Mouse (Mus musculus): Measurements from ENCODE around the gene Medag. TPM values are rescaled to one million over a fixed set of nuclear protein-coding genes. Genes with fewer than 3 reads are reported as not detected.

Gene Medag
- total and polyA plus RNA-seq, 3 experiments: 6.7 to 12.5 (median 12.3) TPM

- Histone ChIP-seq H3K36me3 (ENCODE audit: control insufficient read depth, insufficient read depth, low read length) (no peaks in the 10 kb centered on the region), H3K27me3 (ENCODE audit: control insufficient read depth, insufficient read depth, low read length) (no peaks in the 10 kb centered on the region), H3K4me3 (no peak overlapping the region), H3K9ac (ENCODE audit: low read depth, low read length) (no peak overlapping the region), H3K27ac (no peak overlapping the region), H3K4me1 (ENCODE audit: control insufficient read depth, insufficient read depth, low read length) (no peaks in the 10 kb centered on the region; the same call in 1 of the 2 replicates), H3K79me2 (replicated peaks; ENCODE audit: control insufficient read depth, insufficient read depth, low read length) (no peaks in the 10 kb centered on the region)
- intact Hi-C loops (cut with DNase I): no loop called here
- 54% methylated on average over 12 of the region's 12 CpGs for WGBS
- TF ChIP-seq POLR2A (IDR thresholded peaks at IDR 0.05; ENCODE audit: insufficient read depth, low read depth, low read length): no peak
- TF ChIP-seq EP300 (IDR thresholded peaks at IDR 0.05; ENCODE audit: insufficient read depth, low read depth, low read length): no peak
- TF ChIP-seq CTCF (IDR thresholded peaks at IDR 0.05): no peak
- DNase-seq: no peak
Observed at GRCm38 (mm10) chr5:149368575-149369312, 42.8 kb upstream of the Medag start.

GRCm38 (mm10) chr5:149369373-149370035 is 42.0 kb upstream of the Medag start:
- TF ChIP-seq CTCF (IDR thresholded peaks at IDR 0.05) (no peak), POLR2A (IDR thresholded peaks at IDR 0.05; ENCODE audit: insufficient read depth, low read depth, low read length) (no peak), EP300 (IDR thresholded peaks at IDR 0.05; ENCODE audit: insufficient read depth, low read depth, low read length) (no peak)
- H3K4me3 ChIP-seq: no peak overlapping the region
- H3K36me3 ChIP-seq (ENCODE audit: control insufficient read depth, insufficient read depth, low read length): no peaks in the 10 kb centered on the region
- no peaks in the 10 kb centered on the region; the same call in 1 of the 2 replicates for H3K4me1 ChIP-seq (ENCODE audit: control insufficient read depth, insufficient read depth, low read length)
- no peak for DNase-seq
- H3K9ac ChIP-seq (ENCODE audit: low read depth, low read length): no peak overlapping the region
- 62% methylated on average over 21 of the region's 21 CpGs for WGBS
- H3K27me3 ChIP-seq (ENCODE audit: control insufficient read depth, insufficient read depth, low read length): no peaks in the 10 kb centered on the region
- H3K27ac ChIP-seq: no peak overlapping the region
- H3K79me2 ChIP-seq (replicated peaks; ENCODE audit: control insufficient read depth, insufficient read depth, low read length): no peaks in the 10 kb centered on the region
- intact Hi-C loops (cut with DNase I): no loop called here

- no peak overlapping the region for H3K27ac ChIP-seq
- no peaks in the 10 kb centered on the region for H3K79me2 ChIP-seq (replicated peaks; ENCODE audit: control insufficient read depth, insufficient read depth, low read length)
- no peak overlapping the region for H3K9ac ChIP-seq (ENCODE audit: low read depth, low read length)
- TF ChIP-seq POLR2A (IDR thresholded peaks at IDR 0.05; ENCODE audit: insufficient read depth, low read depth, low read length) (no peak), CTCF (IDR thresholded peaks at IDR 0.05) (no peak), EP300 (IDR thresholded peaks at IDR 0.05; ENCODE audit: insufficient read depth, low read depth, low read length) (no peak)
- no peak for DNase-seq
- intact Hi-C loops (cut with DNase I): no loop called here
- WGBS: 78% methylated on average over 8 of the region's 8 CpGs
- H3K4me3 ChIP-seq: no peak overlapping the region
- peaks cover 1% of the 10 kb centered on the region; the same call in 1 of the 2 replicates for H3K4me1 ChIP-seq (ENCODE audit: control insufficient read depth, insufficient read depth, low read length)
- no peaks in the 10 kb centered on the region for H3K36me3 ChIP-seq (ENCODE audit: control insufficient read depth, insufficient read depth, low read length)
- no peaks in the 10 kb centered on the region for H3K27me3 ChIP-seq (ENCODE audit: control insufficient read depth, insufficient read depth, low read length)
Observed at GRCm38 (mm10) chr5:149372018-149372417, 39.5 kb upstream of the Medag start.

- TF ChIP-seq CTCF (IDR thresholded peaks at IDR 0.05) (no peak), POLR2A (IDR thresholded peaks at IDR 0.05; ENCODE audit: insufficient read depth, low read depth, low read length) (no peak), EP300 (IDR thresholded peaks at IDR 0.05; ENCODE audit: insufficient read depth, low read depth, low read length) (no peak)
- no peak for DNase-seq
- H3K36me3 ChIP-seq (ENCODE audit: control insufficient read depth, insufficient read depth, low read length): no peaks in the 10 kb centered on the region
- H3K4me1 ChIP-seq (ENCODE audit: control insufficient read depth, insufficient read depth, low read length): 0 out of 2 replicates have a peak, but pooled peaks cover 1% of the 10 kb centered on the region
- intact Hi-C loops (cut with DNase I): no loop called here
- WGBS: 12% methylated on average over 9 of the region's 9 CpGs
- H3K27ac ChIP-seq: no peak overlapping the region
- H3K4me3 ChIP-seq: no peak overlapping the region
- no peaks in the 10 kb centered on the region for H3K27me3 ChIP-seq (ENCODE audit: control insufficient read depth, insufficient read depth, low read length)
- H3K9ac ChIP-seq (ENCODE audit: low read depth, low read length): no peak overlapping the region
- H3K79me2 ChIP-seq (replicated peaks; ENCODE audit: control insufficient read depth, insufficient read depth, low read length): no peaks in the 10 kb centered on the region
Observed at GRCm38 (mm10) chr5:149373224-149373623, 38.3 kb upstream of the Medag start.

GRCm38 (mm10) chr5:149374026-149374425 is 37.5 kb upstream of the Medag start:
- intact Hi-C loops (cut with DNase I): no loop called here

More at GRCm38 (mm10) chr5:149374026-149374425, 37.5 kb upstream of the Medag start:
- peak in 1 of 2 experiments; percentile 45 for DNase-seq
- no peak overlapping the region for H3K9ac ChIP-seq (ENCODE audit: low read depth, low read length)
- H3K4me3 ChIP-seq: no peak overlapping the region
- H3K27ac ChIP-seq: no peak overlapping the region
- H3K4me1 ChIP-seq (ENCODE audit: control insufficient read depth, insufficient read depth, low read length): peaks cover 2% of the 10 kb centered on the region; the same call in 1 of the 2 replicates
- no peaks in the 10 kb centered on the region for H3K27me3 ChIP-seq (ENCODE audit: control insufficient read depth, insufficient read depth, low read length)
- TF ChIP-seq EP300 (IDR thresholded peaks at IDR 0.05; ENCODE audit: insufficient read depth, low read depth, low read length) (no peak), CTCF (IDR thresholded peaks at IDR 0.05) (peak; percentile 29), POLR2A (IDR thresholded peaks at IDR 0.05; ENCODE audit: insufficient read depth, low read depth, low read length) (no peak)
- H3K79me2 ChIP-seq (replicated peaks; ENCODE audit: control insufficient read depth, insufficient read depth, low read length): no peaks in the 10 kb centered on the region
- H3K36me3 ChIP-seq (ENCODE audit: control insufficient read depth, insufficient read depth, low read length): no peaks in the 10 kb centered on the region
- 21% methylated on average over 7 of the region's 7 CpGs for WGBS

Data from heart, adult 2 months (tissue).